Mouse (Mus musculus): ENCODE data around the gene Exoc3l2.
A peak's percentile ranks its signal among the peaks of the same experiment; 100 is the strongest.

DNA sequence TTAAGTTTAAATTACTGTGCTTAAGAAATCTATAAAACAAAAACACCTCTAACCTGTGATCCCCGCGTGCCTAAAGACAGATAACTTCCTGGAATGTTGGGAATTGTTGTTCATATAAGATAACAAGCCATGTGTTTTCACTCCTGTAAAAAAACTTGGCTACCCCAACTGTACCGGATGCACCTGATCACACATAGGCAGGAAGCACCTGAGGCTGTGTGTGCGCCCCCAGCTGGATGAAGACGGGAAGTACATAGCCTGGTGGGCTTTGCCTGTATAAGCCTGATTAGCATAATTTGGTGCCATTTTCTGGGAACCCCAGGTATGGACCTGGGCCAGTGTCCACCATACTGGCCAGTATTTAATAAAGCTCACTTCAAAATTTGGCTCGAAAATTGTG, 80.5 kb downstream of the Exoc3l2 start:
- TF ChIP-seq CTCF (IDR thresholded peaks at IDR 0.05; ENCODE audit: extremely low read depth, insufficient read depth, insufficient read length, insufficient replicate concordance) (peak; percentile 44; the same call in 1 of the 2 replicates), POLR2A (IDR thresholded peaks at IDR 0.05; ENCODE audit: low read depth, low read length) (no peak)
